Mouse (Mus musculus) stomach, embryonic 15.5 days (tissue): ENCODE results near the gene Oas1f. TPM values are rescaled to one million over a fixed set of nuclear protein-coding genes. Genes with fewer than 3 reads are reported as not detected.
"Not testable (repeated sequence)": the region's sequence is repeated elsewhere in the genome, so short reads cannot be mapped to it uniquely, and the experiment has no call there.

ENCODE experiments used
- ATAC-seq: fragments of 200-750 bp; cut with Nextera tagmentation; 2 replicates; pipeline ENCODE4 v1.8.0; 2017; ENCODE audit warnings: low read depth, moderate number of reproducible peaks, moderate TSS enrichment; ENCODE audit not compliant: insufficient read depth, low FRiP score
- H3K27ac ChIP-seq: fragments of 300-500 bp; sonication (generic); 2 replicates; pipeline ENCODE4 v1.5.1; 2015; ENCODE audit warnings: mild to moderate bottlenecking, inconsistent platforms
- H3K27me3 ChIP-seq: fragments of 300-500 bp; sonication (generic); replicated peaks from 2 replicates; pipeline ENCODE4 v1.6.1; 2015; ENCODE audit warnings: inconsistent platforms
- H3K36me3 ChIP-seq: fragments of 300-500 bp; sonication (generic); 2 replicates; pipeline ENCODE4 v1.6.1; 2015; ENCODE audit warnings: inconsistent platforms
- H3K4me1 ChIP-seq: fragments of 300-500 bp; sonication (generic); 2 replicates; pipeline ENCODE4 v1.6.1; 2015; ENCODE audit warnings: inconsistent platforms
- H3K4me2 ChIP-seq: fragments of 300-500 bp; sonication (generic); 2 replicates; pipeline ENCODE4 v1.6.1; 2015; ENCODE audit warnings: mild to moderate bottlenecking, inconsistent platforms
- H3K4me3 ChIP-seq: fragments of 300-500 bp; sonication (generic); replicated peaks from 2 replicates; pipeline ENCODE4 v1.5.1; 2015; ENCODE audit warnings: inconsistent platforms
- H3K9ac ChIP-seq: fragments of 300-500 bp; sonication (generic); 2 replicates; pipeline ENCODE4 v1.6.1; 2015; ENCODE audit warnings: inconsistent platforms
- H3K9me3 ChIP-seq: fragments of 300-500 bp; sonication (generic); 2 replicates; pipeline ENCODE4 v1.6.1; 2016; ENCODE audit warnings: inconsistent platforms
- WGBS: fragments of 180-500 bp; shearing (Covaris S2); methylation state at CpG from one replicate; pipeline ENCODE4 v1.1.7; 2015; 5-methylcytosine and 5-hydroxymethylcytosine counted together
- microRNA-seq: library from miRNA; unstranded; fragments of <30 nt; microRNA quantifications from one replicate; pipeline ENCODE4, GENCODE M21; 2016
- polyA plus RNA-seq: library from polyadenylated mRNA; unstranded; fragments of >200 nt; fragmentation: Nextera tagmentation; extraction: Ambion mirVana; gene quantifications from 2 replicates; pipeline ENCODE4 v1.2.1, GENCODE M21; 2015

The Oas1f gene
- polyA plus RNA-seq, 1 experiment from 2014 or later = not detected

- not testable (repeated sequence) for H3K36me3 ChIP-seq, ATAC-seq, H3K4me3 ChIP-seq, H3K27ac ChIP-seq, H3K9ac ChIP-seq, H3K4me2 ChIP-seq, H3K9me3 ChIP-seq, H3K27me3 ChIP-seq, H3K4me1 ChIP-seq
- 73% methylated on average over 2 of the region's 2 CpGs for WGBS
These were observed 47.5 kb downstream of the Oas1f start for GRCm38 (mm10) chr5:120894692-120895091.

GRCm38 (mm10) chr5:120895231-120895900, 48.2 kb downstream of the Oas1f start:
- H3K9ac ChIP-seq = no peak overlapping the region
- no peaks in the 10 kb centered on the region for H3K4me1 ChIP-seq
- no peak overlapping the region for H3K4me2 ChIP-seq
- no peak overlapping the region for H3K4me3 ChIP-seq
- WGBS = 83% methylated on average over 11 of the region's 11 CpGs
- H3K27me3 ChIP-seq = no peaks in the 10 kb centered on the region
- no peaks in the 10 kb centered on the region for H3K36me3 ChIP-seq
- H3K9me3 ChIP-seq = no peaks in the 10 kb centered on the region
- ATAC-seq = no peak
- H3K27ac ChIP-seq = no peak overlapping the region

GRCm38 (mm10) chr5:120898307-120898706, 51.1 kb downstream of the Oas1f start:
- Histone ChIP-seq H3K9ac (no peak overlapping the region), H3K36me3 (no peaks in the 10 kb centered on the region), H3K4me1 (no peaks in the 10 kb centered on the region), H3K4me2 (no peak overlapping the region), H3K27ac (no peak overlapping the region), H3K9me3 (no peaks in the 10 kb centered on the region), H3K27me3 (no peaks in the 10 kb centered on the region), H3K4me3 (no peak overlapping the region)
- ATAC-seq = no peak
- WGBS = 86% methylated on average over 6 of the region's 6 CpGs

- Histone ChIP-seq H3K9me3 (no peaks in the 10 kb centered on the region), H3K9ac (no peak overlapping the region), H3K36me3 (no peaks in the 10 kb centered on the region), H3K4me2 (no peak overlapping the region), H3K4me1 (no peaks in the 10 kb centered on the region), H3K27ac (no peak overlapping the region), H3K4me3 (no peak overlapping the region), H3K27me3 (no peaks in the 10 kb centered on the region)
- no peak for ATAC-seq
These were observed 51.6 kb downstream of the Oas1f start for GRCm38 (mm10) chr5:120898726-120899125.

DNA sequence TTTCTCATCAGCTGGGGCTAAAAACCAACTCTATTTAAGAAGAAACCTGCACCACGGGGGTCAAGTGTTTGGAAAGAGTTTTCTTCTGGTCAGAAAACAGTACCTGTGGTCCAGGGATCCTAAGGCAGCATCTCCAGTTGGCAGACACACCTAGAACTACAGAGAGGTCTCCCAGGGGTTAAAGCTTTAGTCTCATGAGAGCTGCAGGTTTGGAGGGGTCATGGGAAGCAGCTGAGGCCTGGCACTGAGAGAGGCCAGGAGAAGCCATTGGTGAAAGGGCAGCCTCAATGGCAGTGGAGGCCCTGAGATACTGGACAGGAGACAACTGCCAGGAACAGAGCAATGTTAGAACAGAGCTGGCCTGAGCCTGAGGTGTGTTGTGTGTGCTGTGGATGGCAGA, 53.5 kb downstream of the Oas1f start:
- Histone ChIP-seq H3K4me1 (no peaks in the 10 kb centered on the region), H3K4me3 (no peak overlapping the region), H3K9ac (no peak overlapping the region), H3K27me3 (no peaks in the 10 kb centered on the region), H3K4me2 (no peak overlapping the region), H3K36me3 (no peaks in the 10 kb centered on the region), H3K9me3 (no peaks in the 10 kb centered on the region), H3K27ac (no peak overlapping the region)
- WGBS = 45% methylated on average over 1 of the region's 1 CpGs
- ATAC-seq = no peak

DNA sequence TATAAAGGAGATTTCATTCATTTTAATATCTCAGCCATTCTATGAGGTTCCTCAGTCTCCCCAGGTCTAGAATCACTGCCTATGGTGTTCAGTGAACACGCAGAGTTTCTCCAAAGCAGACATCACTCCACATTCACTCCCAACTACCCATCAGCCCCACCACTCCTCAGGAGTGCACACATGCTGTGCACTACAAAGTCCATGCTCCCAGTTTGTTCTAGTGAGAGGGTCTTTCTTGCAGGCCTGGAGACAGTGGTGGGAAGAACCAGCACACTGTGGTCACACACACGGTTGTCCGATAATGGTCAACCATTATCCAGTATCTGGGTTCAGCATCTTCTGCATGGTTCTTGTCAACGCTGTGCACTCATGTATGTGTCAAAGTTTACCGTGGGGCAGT, 54.9 kb downstream of the Oas1f start:
- Histone ChIP-seq H3K27me3 (no peaks in the 10 kb centered on the region), H3K4me2 (no peak overlapping the region), H3K27ac (no peak overlapping the region), H3K4me1 (no peaks in the 10 kb centered on the region), H3K4me3 (no peak overlapping the region), H3K9ac (no peak overlapping the region), H3K36me3 (no peaks in the 10 kb centered on the region), H3K9me3 (no peaks in the 10 kb centered on the region)
- ATAC-seq = no peak
- WGBS = 91% methylated on average over 5 of the region's 5 CpGs

DNA sequence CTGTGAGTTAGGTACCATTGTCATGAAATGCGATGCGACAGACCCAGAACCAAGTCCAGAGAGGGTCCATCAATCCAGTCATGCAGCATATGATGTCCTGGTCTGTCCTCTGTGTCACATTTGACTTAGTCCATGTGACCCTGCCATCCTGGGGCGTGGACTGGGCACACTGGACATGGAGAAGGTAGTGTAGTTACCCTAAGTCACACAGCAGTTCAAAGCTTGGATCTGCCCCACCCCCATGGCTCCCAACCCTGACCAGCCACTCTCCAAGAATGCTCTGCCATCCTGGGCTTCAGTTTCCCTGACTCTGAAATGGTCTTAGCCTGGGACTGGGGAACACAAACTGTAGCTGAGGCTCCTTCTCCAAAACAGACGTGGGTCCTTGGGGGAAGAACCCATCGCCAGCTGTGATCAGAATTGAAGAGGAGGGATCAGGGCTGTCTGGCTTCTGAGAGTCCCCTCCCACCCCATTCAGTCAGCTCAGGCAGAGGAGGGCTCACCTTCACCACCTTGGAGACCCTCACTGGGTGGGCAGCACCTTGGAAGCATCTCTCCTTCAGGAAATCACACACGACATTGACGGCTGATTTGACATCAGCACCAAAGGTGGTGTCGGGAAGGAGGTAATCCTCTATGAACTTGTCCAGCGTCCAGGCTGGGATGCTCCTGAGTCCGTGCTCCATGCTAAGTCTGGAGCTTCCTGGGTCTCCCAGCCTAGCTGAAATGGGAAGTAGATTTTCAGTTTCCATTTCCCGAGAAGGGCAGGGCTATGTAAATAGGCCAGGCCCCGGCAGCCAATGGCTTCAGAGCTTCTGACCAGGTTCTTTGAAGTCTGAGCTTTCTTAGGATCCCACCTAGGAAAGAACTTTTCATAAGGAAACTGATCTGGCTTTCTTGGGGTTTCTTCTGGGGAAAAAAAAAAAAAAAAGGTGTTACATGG, 59.9 kb downstream of the Oas1f start, which contains the start of gene Oas1a:
Gene Oas1a (minus strand): TSS at position 731 of the 943 bp plus-strand sequence.
- not testable (repeated sequence) for H3K4me3 ChIP-seq, H3K27ac ChIP-seq, H3K9ac ChIP-seq, H3K36me3 ChIP-seq, H3K9me3 ChIP-seq, H3K4me1 ChIP-seq, H3K27me3 ChIP-seq
- 0 out of 2 replicates have a peak within 1 kb of the TSS, but pooled peaks have one; percentile 23 for H3K4me2 ChIP-seq
- WGBS = 36% methylated on average over 9 of the region's 12 CpGs
- ATAC-seq = peak; percentile 43; the same call in 1 of the 2 replicates

Small RNA genes within 50 kb of the gene (microRNA-seq; reads per million reads assigned to microRNA genes)
- gene Gm22907 = not detected

Other genes starting within 250 kb of the Oas1f start
- gene Rita1, start 234.8 kb upstream of the Oas1f start, polyA plus RNA-seq = 10.4 and 11.4 TPM in 2 replicates
- gene Ddx54, start 234.6 kb upstream of the Oas1f start, polyA plus RNA-seq = 41.8 and 44.9 TPM in 2 replicates
- not detected in 2 replicates for gene Cfap73, start 213.1 kb upstream of the Oas1f start, polyA plus RNA-seq
- gene Rasal1, start 198.6 kb upstream of the Oas1f start, polyA plus RNA-seq = 0.34 and 0.54 TPM in 2 replicates
- 5.2 and 5.6 TPM in 2 replicates for gene Dtx1, start 135.4 kb upstream of the Oas1f start, polyA plus RNA-seq
- gene Oas2, start 97.5 kb upstream of the Oas1f start, polyA plus RNA-seq = 0.46 and 0.51 TPM in 2 replicates
- 0.32 and 0.40 TPM in 2 replicates for gene Oas3, start 69.7 kb upstream of the Oas1f start, polyA plus RNA-seq
- gene Oas1e, start 51.8 kb upstream of the Oas1f start, polyA plus RNA-seq = not detected in 2 replicates
- 0.54 and 0.71 TPM in 2 replicates for gene Oas1c, start 34.9 kb upstream of the Oas1f start, polyA plus RNA-seq
- gene Oas1h, start 14.1 kb downstream of the Oas1f start, polyA plus RNA-seq = not detected in 2 replicates
- 1.1 and 1.8 TPM in 2 replicates for gene Oas1g, start 40.2 kb downstream of the Oas1f start, polyA plus RNA-seq
- 4.1 and 4.6 TPM in 2 replicates for gene Oas1a, start 60.2 kb downstream of the Oas1f start, polyA plus RNA-seq
- not detected in 2 replicates for gene Oas1d, start 67.2 kb downstream of the Oas1f start, polyA plus RNA-seq
- 0.18 and 0.24 TPM in 2 replicates for gene Rph3a, start 162.7 kb downstream of the Oas1f start, polyA plus RNA-seq